Mouse (Mus musculus): ENCODE measurements around the gene Sbf1.

Gene Sbf1

GRCm38 (mm10) chr15:89315190-89315731 is at the start of gene Sbf1:
TSS of gene Sbf1 (minus strand) at chr15:89315311.
- peak; percentile 98 to 99 for DNase-seq

DNA sequence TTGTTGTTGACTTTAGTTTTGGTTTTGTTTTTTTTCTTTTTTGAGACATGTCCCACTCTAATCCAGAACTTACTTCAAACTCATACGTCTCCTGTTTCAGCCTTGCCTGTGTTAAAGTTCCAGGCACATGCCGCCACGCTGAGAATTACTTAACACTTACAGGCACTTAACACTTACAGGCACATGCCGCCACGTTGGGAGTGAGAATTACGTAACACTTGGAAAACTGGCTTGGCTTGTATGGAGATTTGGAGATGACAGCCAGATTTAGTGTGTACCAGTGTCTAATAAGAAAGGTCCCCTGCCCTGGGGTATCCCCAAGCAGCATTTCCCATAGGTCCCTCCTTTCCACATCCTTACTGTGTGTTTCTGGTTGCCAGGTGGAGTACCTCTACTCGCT is 47.9 kb upstream of the Sbf1 start:
- no peak for DNase-seq

DNA sequence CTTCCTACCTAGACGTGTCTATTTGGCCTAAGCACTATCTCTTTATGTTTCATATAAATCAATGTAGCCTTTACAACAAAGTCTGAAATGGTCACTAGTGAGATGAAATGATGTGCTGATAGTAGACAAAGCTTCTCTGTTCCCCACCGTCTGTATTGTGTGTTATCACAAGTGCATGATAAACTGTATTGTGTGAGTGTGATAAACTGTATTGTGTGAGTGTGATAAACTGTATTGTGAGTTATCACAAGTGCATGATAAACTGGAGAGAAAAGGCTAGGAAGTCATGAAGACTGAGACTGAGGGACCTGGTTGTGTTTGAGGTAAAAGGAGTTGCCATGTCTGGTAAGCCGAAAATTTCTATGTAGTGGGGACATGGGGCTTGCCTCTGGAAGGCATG is 43.7 kb upstream of the Sbf1 start:
- no peak for DNase-seq

DNA sequence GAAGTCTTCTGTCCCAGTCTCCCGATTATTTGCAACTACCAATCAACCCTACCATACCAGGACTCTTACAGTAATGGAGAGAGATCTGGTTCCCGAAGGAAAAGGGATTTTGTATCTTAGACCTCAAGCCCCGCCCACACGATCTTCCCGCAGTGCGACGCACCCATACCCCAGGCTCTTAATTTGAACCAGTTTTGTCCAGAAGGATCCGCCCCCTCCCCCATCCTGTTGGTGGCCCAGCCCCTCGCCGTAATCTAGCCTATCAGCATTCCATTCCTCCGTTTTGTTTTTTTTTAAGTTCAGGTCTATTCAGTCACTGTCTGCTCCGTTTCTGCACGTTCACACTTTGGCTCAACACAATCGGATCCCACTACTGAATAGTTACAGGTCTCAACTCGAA is 41.3 kb upstream of the Sbf1 start:
- DNase-seq = peak; percentile 44 to 58

- peak; percentile 91 to 96 for DNase-seq
These were observed 40.4 kb upstream of the Sbf1 start, which contains the start of the genes Lmf2 and Ncaph2 for GRCm38 (mm10) chr15:89355241-89356187. TSS of gene Lmf2 (minus strand) at chr15:89355659. TSS of gene Ncaph2 (plus strand) at chr15:89355719.

- no peak for DNase-seq
These were observed 39.3 kb upstream of the Sbf1 start for GRCm38 (mm10) chr15:89354455-89354854.

- DNase-seq = no peak
These were observed 38.7 kb upstream of the Sbf1 start for GRCm38 (mm10) chr15:89353837-89354236.

DNA sequence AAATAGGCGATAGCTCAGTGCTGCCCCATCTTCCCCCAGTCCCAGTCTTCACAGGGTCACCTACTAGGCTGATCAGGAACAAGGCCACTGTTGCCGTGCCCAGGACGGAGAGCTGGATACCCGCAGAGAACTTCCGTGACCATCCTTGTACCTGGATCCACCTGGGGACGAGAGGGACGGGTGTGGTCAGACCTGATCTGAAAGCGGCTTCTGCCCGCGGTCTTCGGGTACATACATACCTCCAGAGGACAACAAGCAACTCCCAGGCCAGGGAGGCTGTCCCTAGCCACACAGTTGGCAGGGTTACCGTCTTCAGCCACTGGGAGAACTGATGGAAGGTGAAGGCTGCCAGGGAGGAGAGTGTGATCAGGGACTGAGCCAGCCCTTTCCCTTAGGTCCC is 37.7 kb upstream of the Sbf1 start:
- DNase-seq = no peak

DNA sequence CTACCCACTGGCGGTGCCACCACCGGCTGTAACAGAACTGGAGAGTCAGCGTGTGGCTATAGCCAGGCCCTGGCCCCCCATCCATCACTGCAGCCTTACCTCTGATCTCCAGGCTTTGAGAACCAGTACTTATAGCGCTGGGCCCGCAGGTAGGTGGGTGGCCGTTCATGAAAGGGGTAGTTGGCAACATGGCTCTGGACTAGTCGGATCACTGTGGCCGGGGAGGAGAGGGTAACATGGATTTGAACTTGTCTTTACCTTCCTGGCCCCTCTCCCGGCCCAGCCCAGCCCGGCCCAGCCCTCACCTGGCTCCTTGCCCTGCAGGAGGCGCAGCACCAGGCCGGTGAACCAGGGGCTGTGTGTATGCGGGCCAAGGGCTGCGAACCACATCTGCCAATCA is 36.9 kb upstream of the Sbf1 start:
- DNase-seq = no peak

GRCm38 (mm10) chr15:89351302-89351701 is 36.2 kb upstream of the Sbf1 start:
- no peak for DNase-seq

- DNase-seq = no peak
These were observed 35.3 kb upstream of the Sbf1 start for GRCm38 (mm10) chr15:89350447-89350846.

- DNase-seq = no peak
These were observed 28.2 kb upstream of the Sbf1 start for GRCm38 (mm10) chr15:89343325-89343724.

DNA sequence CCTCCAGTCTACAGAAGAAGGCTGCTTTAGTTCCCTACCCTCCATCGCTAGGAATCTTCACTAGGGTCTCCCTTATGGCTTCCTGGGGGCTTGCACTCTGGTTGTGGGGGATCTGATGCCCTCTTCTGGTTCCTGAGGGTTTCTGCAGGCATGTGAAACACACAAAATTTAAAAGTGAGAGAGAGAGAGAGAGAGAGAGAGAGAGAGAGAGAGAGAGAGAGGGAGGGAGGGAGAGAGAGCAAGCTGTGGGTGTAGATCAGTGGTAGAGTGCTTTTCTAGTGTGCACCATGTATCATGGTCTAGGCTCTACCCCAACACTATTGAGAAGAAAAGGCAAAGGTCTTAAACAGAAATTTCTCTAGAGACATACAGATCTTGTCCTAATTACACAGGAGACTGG is 26.6 kb upstream of the Sbf1 start:
- no peak for DNase-seq

- DNase-seq = no peak
These were observed 25.0 kb upstream of the Sbf1 start for GRCm38 (mm10) chr15:89340136-89340535.

DNA sequence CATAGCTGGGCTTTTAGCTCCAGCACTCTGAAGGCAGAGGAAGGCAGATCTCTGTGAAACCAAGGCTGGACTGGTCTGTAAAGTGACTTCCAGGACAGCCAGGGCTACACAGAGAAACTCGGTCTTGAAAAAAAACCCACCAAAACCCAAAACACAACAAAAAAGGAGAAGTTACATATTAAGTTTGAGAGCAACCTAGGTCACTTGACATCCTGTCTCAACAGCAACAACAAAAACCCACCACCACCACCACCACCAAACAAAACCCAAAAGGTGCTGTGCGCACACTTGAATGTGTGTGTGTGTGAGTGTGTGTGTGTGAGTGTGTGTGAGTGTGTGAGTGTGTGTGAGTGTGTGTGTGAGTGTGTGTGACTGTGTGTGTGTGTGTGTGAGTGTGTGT is 24.6 kb upstream of the Sbf1 start:
- no peak for DNase-seq

GRCm38 (mm10) chr15:89336422-89336821 is 21.3 kb upstream of the Sbf1 start:
- DNase-seq = peak in 1 of 2 experiments; percentile 34

- DNase-seq = peak in 1 of 2 experiments; percentile 47
These were observed 19.8 kb upstream of the Sbf1 start for GRCm38 (mm10) chr15:89334774-89335537.

DNA sequence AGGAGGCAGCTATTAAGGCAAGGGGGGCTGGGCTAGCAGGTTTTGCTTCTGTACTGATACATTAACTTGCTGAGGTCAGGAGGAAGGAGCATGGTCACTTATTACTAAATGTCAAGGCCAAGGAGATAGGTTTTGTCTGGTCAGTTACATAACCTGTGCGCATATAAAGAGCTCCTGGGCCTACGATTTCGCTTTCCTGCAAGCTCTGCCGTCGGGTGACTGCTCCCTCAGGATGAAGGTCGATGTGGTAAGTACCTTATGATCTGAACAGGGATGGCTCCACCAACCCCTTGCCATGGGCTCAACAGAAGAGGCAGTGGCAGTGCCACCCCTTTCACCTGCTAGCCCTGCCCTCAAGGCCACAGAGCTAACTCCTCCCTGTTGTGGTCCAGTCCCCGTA is 19.2 kb upstream of the Sbf1 start, which contains the start of gene Miox:
Miox (plus strand) TSS at position 128 of the 400 bp plus-strand sequence.
- DNase-seq = peak; percentile 92 to 95

DNA sequence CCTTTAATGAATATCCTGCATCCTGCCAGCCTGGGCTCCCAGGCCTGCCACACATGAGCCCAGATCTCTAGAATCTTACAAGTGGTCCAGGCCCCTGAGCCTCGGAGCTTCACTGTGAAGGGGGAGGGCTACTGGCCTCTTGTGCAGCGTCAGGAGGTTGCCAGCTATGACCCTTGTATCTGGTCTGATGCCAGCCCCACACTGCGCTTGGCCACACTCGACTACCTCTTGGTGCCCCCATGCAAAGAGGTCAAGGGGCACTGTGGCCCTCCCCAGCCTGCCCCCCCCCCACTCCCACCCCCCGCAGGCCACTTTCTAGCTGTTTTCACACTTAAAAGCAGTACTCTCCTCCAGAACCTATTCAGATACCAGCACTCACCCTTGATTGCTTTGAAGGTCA is 11.3 kb upstream of the Sbf1 start:
- peak; percentile 81 to 86 for DNase-seq

GRCm38 (mm10) chr15:89323656-89324055 is 8.5 kb upstream of the Sbf1 start:
- DNase-seq = no peak

- no peak for DNase-seq
These were observed 7.8 kb upstream of the Sbf1 start, which contains the start of gene Adm2 for GRCm38 (mm10) chr15:89322670-89323522. TSS of gene Adm2 (plus strand) at chr15:89322720.

GRCm38 (mm10) chr15:89321264-89321663 is 6.2 kb upstream of the Sbf1 start:
- no peak for DNase-seq

Data from kidney, adult 8-10 months (tissue).